Mouse (Mus musculus) olfactory bulb, adult 2 months (tissue): ENCODE measurements around the gene Fbxl7. TPM values are rescaled to one million over a fixed set of nuclear protein-coding genes. Genes with fewer than 3 reads are reported as not detected.

Source experiments
- H3K27ac ChIP-seq: fragments of 200-500 bp; 2 replicates; pipeline ENCODE4 v1.5.1; 2012; ENCODE audit warnings: low read depth, low read length; ENCODE audit not compliant: insufficient read depth
- H3K4me1 ChIP-seq: fragments of 200-500 bp; 2 replicates; pipeline ENCODE4 v1.6.1; 2012; ENCODE audit warnings: low read length; ENCODE audit not compliant: control insufficient read depth, insufficient read depth
- H3K4me3 ChIP-seq: fragments of 200-500 bp; 2 replicates; pipeline ENCODE4 v1.5.1; 2012; ENCODE audit warnings: mild to moderate bottlenecking, low read depth, low read length, moderate library complexity; ENCODE audit not compliant: insufficient read depth
- CTCF ChIP-seq: fragments of 200-500 bp; IDR thresholded peaks from 2 replicates; pipeline ENCODE4 v1.5.1; 2012; ENCODE audit warnings: low read depth, mild to moderate bottlenecking, low read length, moderate library complexity; ENCODE audit not compliant: insufficient read depth
- POLR2A ChIP-seq: fragments of 200-500 bp; IDR thresholded peaks from 2 replicates; pipeline ENCODE4 v1.6.1; 2012; ENCODE audit warnings: mild to moderate bottlenecking, low read depth, low read length, moderate library complexity; ENCODE audit not compliant: insufficient read depth
- WGBS: fragments of 180-500 bp; shearing (Covaris S2); methylation state at CpG from one replicate; pipeline ENCODE4 v1.1.7; 2018; 5-methylcytosine and 5-hydroxymethylcytosine counted together
- polyA plus RNA-seq: library from polyadenylated mRNA; stranded (reverse); fragments of >200 nt; gene quantifications from 2 replicates; pipeline ENCODE4 v1.2.4, GENCODE M21; 2012; ENCODE audit warnings: low replicate concordance; ENCODE audit not compliant: missing spikeins, insufficient read depth, insufficient read length

Gene Fbxl7
- polyA plus RNA-seq, 1 experiment: not detected

DNA sequence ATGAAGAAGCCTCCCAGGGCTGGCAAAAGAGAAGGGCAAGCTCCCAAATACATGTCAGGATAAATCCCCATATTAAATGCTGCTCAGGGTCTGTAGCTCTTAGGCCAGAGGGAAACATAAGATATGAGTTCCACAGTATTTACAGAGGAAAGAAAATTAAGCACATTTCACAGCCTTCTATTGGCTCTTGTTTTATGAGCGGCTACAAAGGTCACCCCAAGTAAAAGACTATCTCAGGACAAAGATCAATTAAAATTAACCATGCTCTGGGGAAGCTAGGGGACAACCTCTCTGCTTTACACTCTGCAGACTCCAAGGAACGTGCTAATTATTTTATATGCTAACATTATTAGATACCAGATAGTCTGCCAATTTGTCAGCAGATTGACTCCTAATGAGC, 9.4 kb downstream of the Fbxl7 start:
- Histone ChIP-seq H3K27ac (no peak overlapping the region), H3K4me3 (no peak overlapping the region), H3K4me1 (no peaks in the 10 kb centered on the region)
- 75% methylated on average over 2 of the region's 2 CpGs for whole genome bisulfite sequencing
- no peak for TF ChIP-seq CTCF
- no peak for TF ChIP-seq POLR2A

DNA sequence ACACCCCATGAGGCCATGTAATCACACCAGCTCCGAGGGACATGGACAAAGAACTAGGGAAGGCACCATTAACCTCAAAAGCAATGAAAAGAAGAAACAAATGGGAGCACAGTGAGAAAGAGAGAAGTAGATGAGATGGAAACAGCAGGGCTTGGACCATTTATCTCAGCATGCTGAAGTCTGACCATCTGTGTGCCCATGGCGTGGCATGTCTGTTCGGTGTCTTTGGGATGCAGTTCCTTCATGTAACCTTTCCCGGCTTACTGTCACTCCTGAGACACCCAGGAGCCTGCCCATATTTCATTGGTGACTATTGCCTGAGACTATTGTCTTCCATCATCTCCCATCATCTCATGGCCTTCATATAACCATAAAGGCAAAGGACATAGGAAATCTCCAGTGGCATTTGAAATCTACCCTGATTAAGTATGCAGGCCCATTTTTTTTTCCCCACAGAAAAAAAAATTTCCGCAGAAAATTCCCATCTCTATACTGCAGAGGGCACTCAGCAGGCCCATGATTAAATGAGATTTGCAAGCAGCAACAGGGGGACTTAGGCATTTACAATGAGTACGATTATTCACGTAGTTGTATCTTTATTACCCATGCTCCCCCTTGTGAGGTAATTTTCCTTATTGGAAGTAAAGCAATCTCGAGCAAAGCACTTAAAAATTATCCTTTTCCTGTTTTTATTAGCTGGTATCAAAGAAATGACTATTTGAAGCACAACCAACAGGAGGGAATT, 15.0 kb downstream of the Fbxl7 start:
- no peak overlapping the region for H3K27ac ChIP-seq
- TF ChIP-seq POLR2A: no peak
- no peak for TF ChIP-seq CTCF
- WGBS: 91% methylated on average over 8 of the region's 8 CpGs
- H3K4me3 ChIP-seq: no peak overlapping the region
- peaks cover 2% of the 10 kb centered on the region for H3K4me1 ChIP-seq

GRCm38 (mm10) chr15:26875687-26876086, 19.7 kb downstream of the Fbxl7 start:
- WGBS: 14% methylated on average over 4 of the region's 4 CpGs

GRCm38 (mm10) chr15:26872234-26872633, 23.1 kb downstream of the Fbxl7 start:
- no peak overlapping the region for H3K4me3 ChIP-seq

More at GRCm38 (mm10) chr15:26875687-26876086, 19.7 kb downstream of the Fbxl7 start:
- no peak for TF ChIP-seq POLR2A
- TF ChIP-seq CTCF: no peak
- Histone ChIP-seq H3K4me3 (no peak overlapping the region), H3K4me1 (peaks cover 2% of the 10 kb centered on the region), H3K27ac (no peak overlapping the region)

DNA sequence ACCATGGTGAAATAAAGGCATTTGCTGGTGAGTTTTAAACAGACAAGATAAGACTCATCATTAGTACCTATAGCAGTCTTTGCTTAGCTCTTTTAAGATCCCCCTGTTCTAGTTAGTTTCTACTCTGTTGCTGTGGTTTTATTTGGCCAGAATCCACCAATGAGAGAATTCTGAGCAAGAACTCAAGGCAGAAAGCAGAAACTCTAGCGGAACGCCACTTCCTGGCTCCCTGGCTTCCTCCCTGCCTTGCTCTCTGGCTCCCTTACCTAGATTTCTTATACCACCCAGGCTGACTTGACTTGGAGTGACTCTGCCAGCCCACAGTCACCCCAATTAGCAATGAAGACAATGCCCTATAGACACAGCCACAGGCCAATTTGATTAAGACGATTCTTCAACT, 26.2 kb downstream of the Fbxl7 start:
- TF ChIP-seq CTCF (no peak), POLR2A (no peak)
- WGBS: 82% methylated on average over 3 of the region's 3 CpGs

More at GRCm38 (mm10) chr15:26872234-26872633, 23.1 kb downstream of the Fbxl7 start:
- TF ChIP-seq POLR2A (no peak), CTCF (no peak)
- WGBS: 89% methylated on average over 1 of the region's 1 CpGs
- H3K27ac ChIP-seq: no peak overlapping the region
- H3K4me1 ChIP-seq: peaks cover 2% of the 10 kb centered on the region

GRCm38 (mm10) chr15:26867521-26867920, 27.9 kb downstream of the Fbxl7 start:
- WGBS: 66% methylated on average over 5 of the region's 5 CpGs
- no peak for TF ChIP-seq CTCF
- no peak for TF ChIP-seq POLR2A
- Histone ChIP-seq H3K27ac (no peak overlapping the region), H3K4me1 (no peaks in the 10 kb centered on the region), H3K4me3 (no peak overlapping the region)

More for the DNA sequence above, 26.2 kb downstream of the Fbxl7 start:
- Histone ChIP-seq H3K4me1 (no peaks in the 10 kb centered on the region), H3K4me3 (no peak overlapping the region), H3K27ac (no peak overlapping the region)

DNA sequence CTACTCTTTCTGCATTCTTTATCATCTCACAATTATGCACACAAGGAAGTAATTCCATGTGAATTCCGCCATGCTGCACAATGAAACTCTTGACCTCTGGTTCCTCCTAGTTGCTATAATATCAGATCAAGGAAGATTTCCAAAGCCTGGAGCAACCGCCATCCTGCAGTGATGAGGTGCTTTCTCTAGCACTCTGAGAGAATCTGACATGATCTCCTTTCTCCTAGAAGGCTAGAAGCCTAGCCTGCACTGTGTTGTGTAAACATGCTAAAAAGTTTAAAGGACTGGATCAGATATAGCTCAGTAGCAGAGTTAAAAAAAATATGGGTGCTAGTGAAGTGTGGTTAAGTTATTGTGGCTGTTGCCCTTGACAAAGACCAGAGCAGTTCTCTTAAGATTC, 33.2 kb downstream of the Fbxl7 start:
- TF ChIP-seq CTCF: no peak
- H3K4me1 ChIP-seq: no peaks in the 10 kb centered on the region
- H3K4me3 ChIP-seq: no peak overlapping the region
- WGBS: 86% methylated on average over 2 of the region's 2 CpGs
- H3K27ac ChIP-seq: no peak overlapping the region

- H3K4me1 ChIP-seq: no peaks in the 10 kb centered on the region
- WGBS: 41% methylated on average over 1 of the region's 1 CpGs
- H3K27ac ChIP-seq: no peak overlapping the region
- no peak overlapping the region for H3K4me3 ChIP-seq
- TF ChIP-seq POLR2A (no peak), CTCF (no peak)
Observed at GRCm38 (mm10) chr15:26849626-26850025, 45.8 kb downstream of the Fbxl7 start.

- Histone ChIP-seq H3K4me1 (no peaks in the 10 kb centered on the region), H3K4me3 (no peak overlapping the region), H3K27ac (no peak overlapping the region)
- TF ChIP-seq CTCF: no peak
- no peak for TF ChIP-seq POLR2A
- 57% methylated on average over 6 of the region's 6 CpGs for WGBS
Observed at GRCm38 (mm10) chr15:26842216-26842615, 53.2 kb downstream of the Fbxl7 start.
